Mouse (Mus musculus) limb, embryonic 10.5 days (tissue): Measurements from ENCODE around the gene Slc35b4. TPM values are rescaled to one million over a fixed set of nuclear protein-coding genes. Genes with fewer than 3 reads are reported as not detected.

Experiments used
- DNase-seq: peaks from one replicate; pipeline ENCODE4 v3.0.0-alpha.2; 2017; ENCODE audit warnings: low spot score
- H3K27ac ChIP-seq: fragments of 300-500 bp; sonication (generic); 2 replicates; pipeline ENCODE4 v1.5.1; 2016; ENCODE audit warnings: mild to moderate bottlenecking
- H3K27me3 ChIP-seq: fragments of 300-500 bp; sonication (generic); 2 replicates; pipeline ENCODE4 v1.6.1; 2016; ENCODE audit warnings: low read depth, mild to moderate bottlenecking; ENCODE audit not compliant: poor library complexity, severe bottlenecking
- H3K36me3 ChIP-seq: fragments of 300-500 bp; sonication (generic); 2 replicates; pipeline ENCODE4 v1.6.1; 2016; ENCODE audit warnings: mild to moderate bottlenecking, moderate library complexity
- H3K4me1 ChIP-seq: fragments of 300-500 bp; sonication (generic); 2 replicates; pipeline ENCODE4 v1.6.1; 2016
- H3K4me3 ChIP-seq: fragments of 300-500 bp; sonication (generic); 2 replicates; pipeline ENCODE4 v1.5.1; 2016; ENCODE audit warnings: mild to moderate bottlenecking, moderate library complexity
- H3K9me3 ChIP-seq: fragments of 300-500 bp; sonication (generic); replicated peaks from 2 replicates; pipeline ENCODE4 v1.6.1; 2016; ENCODE audit warnings: mild to moderate bottlenecking
- WGBS: fragments of 180-500 bp; shearing (Covaris S2); methylation state at CpG from one replicate; pipeline ENCODE4 v1.1.7; 2016; 5-methylcytosine and 5-hydroxymethylcytosine counted together
- polyA plus RNA-seq: library from polyadenylated mRNA; unstranded; fragments of >200 nt; fragmentation: Nextera tagmentation; extraction: Ambion mirVana; gene quantifications from 2 replicates; pipeline ENCODE4 v1.2.1, GENCODE M21; 2016

Slc35b4 gene
- polyA plus RNA-seq, 1 experiment from 2014 or later = 40.1 TPM

DNA sequence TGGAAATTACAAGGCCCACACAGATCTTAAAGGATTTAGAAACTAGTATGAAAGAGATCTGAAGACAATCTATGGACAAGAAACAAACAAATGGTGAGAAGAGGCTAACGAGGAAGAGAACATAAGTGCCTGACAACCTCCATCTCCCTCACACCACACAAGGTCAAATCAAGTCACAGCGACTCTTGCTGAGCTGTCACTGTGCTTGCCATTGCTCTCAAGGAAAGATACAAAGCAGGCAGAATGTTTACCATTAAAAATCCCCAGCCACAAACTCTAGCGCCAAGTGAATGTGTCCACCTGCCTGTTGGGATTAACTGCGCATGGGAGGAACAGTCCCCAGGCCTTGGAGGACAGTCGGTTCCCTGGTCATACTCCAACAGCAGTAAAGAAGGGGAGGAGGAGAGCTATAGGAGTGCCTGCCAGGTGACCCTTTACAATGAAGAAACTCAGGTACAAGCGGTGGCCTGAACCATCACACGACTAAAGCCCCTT lies 16.0 kb downstream of the Slc35b4 start:
- no peak overlapping the region for H3K27ac ChIP-seq
- DNase-seq = no peak
- 96% methylated on average over 7 of the region's 7 CpGs for WGBS
- H3K36me3 ChIP-seq = peaks cover 89% of the 10 kb centered on the region
- no peaks in the 10 kb centered on the region for H3K9me3 ChIP-seq
- no peak overlapping the region for H3K4me3 ChIP-seq
- H3K4me1 ChIP-seq = peaks cover 5% of the 10 kb centered on the region; the same call in 1 of the 2 replicates
- H3K27me3 ChIP-seq = no peaks in the 10 kb centered on the region

DNA sequence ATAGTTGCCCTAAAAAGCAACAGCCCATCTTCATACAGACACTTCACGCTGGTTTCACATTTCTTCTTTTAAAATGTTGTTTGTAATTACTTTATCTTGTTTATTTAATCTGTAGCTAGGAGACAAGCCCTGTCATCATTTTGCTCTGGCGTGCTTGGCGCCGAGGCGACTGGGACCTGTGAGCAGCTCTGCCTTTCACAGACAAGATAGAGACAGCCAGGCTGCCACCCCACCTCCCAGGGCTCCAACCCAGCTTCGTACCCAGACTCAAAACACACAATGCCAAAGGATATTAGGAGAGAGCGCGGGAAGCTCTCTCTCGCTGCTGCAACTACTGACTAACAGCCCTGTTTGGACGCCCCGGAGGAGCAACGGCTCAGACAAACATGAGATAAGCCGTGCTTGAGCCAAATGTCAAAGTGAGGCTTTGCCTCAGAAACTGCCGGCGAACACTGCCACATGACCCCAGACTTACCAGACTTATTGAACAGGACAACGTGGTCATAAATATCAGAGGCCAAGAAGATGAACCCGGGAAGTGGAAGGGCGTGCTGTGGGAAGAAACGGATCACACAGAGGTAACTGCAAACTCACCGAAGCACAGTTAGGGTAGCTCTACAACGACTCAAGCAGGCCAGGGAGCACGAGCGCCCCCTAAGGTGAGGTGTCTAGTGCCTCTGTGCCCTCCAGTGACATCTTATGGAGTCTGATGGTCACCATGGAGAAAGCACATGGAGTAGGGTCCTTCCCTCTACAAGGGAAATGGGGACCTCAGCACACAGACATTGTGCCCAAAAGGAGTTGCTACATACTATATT lies 16.7 kb downstream of the Slc35b4 start:
- no peaks in the 10 kb centered on the region for H3K27me3 ChIP-seq
- 86% methylated on average over 23 of the region's 23 CpGs for WGBS
- H3K4me3 ChIP-seq = no peak overlapping the region
- no peak for DNase-seq
- peaks cover 5% of the 10 kb centered on the region; the same call in 1 of the 2 replicates for H3K4me1 ChIP-seq
- no peak overlapping the region for H3K27ac ChIP-seq
- peaks cover 83% of the 10 kb centered on the region for H3K36me3 ChIP-seq
- H3K9me3 ChIP-seq = no peaks in the 10 kb centered on the region

DNA sequence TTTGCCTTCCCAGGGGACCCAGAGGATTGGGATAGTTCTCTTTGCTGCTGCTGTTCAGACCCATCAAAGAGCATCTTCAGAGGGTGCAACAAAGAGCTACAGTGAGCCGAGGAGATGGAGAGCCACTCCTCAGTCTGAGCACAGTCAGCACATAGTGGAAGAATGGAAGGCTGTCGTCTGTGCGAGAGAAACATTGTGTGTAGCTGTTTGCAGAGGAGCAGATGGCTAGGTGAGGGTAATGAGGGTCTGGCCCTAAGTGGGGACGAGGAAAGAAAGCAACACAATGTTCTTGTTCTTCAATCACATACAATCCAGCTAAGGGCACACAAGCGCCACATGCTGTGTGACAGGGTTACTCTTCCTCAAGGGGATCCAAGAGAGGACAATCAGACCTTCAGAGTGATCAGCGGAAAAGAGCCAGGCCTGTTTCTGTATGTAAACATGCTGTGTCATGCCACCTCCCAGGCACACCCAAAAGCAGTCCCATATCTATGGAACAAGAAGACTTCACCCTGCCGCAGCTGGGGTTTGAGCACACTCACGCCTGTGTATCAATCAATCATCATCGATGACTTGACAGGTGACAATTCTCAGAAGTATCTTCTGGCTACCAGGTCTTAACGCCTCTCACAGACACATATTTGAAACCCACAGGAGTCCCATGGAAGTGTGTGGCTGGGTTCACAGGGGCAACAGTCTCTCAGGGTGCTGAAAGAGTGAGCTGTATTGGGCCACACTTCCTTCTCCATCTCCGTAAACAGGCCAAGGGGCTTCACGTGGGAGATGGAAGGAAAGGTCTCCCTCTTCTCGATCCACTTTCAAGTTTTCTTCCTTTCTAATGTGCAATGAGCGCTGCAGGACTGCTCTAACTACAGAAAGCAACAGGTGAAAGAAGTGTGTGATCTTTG lies 19.8 kb downstream of the Slc35b4 start:
- peaks cover 20% of the 10 kb centered on the region for H3K4me1 ChIP-seq
- peaks cover 55% of the 10 kb centered on the region for H3K36me3 ChIP-seq
- no peaks in the 10 kb centered on the region for H3K9me3 ChIP-seq
- no peak for DNase-seq
- no peak overlapping the region for H3K27ac ChIP-seq
- H3K4me3 ChIP-seq = no peak overlapping the region
- 80% methylated on average over 14 of the region's 14 CpGs for WGBS
- H3K27me3 ChIP-seq = no peaks in the 10 kb centered on the region

DNA sequence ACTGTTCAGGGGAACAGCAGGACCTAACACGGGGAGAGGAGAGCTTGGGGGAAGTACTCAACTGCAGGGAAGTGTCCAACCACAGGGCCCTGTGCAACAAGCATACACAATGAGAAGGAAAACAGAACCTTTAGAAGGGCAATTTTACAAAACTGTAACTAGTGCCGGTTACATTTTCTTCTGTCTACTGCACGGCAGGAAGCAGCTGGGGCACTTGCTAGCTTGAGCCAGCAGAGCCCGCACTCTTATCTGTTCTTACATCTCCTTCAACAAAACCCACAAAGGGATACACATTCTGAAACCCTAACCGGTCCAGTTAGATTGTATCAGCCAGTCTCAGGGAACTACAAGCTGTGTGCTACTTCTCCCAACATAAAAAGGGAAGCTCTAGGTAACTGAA lies 20.9 kb downstream of the Slc35b4 start:
- Histone ChIP-seq H3K4me3 (no peak overlapping the region), H3K36me3 (peaks cover 46% of the 10 kb centered on the region), H3K27me3 (no peaks in the 10 kb centered on the region), H3K4me1 (peaks cover 20% of the 10 kb centered on the region), H3K27ac (no peak overlapping the region), H3K9me3 (no peaks in the 10 kb centered on the region)
- 74% methylated on average over 5 of the region's 5 CpGs for WGBS
- no peak for DNase-seq

DNA sequence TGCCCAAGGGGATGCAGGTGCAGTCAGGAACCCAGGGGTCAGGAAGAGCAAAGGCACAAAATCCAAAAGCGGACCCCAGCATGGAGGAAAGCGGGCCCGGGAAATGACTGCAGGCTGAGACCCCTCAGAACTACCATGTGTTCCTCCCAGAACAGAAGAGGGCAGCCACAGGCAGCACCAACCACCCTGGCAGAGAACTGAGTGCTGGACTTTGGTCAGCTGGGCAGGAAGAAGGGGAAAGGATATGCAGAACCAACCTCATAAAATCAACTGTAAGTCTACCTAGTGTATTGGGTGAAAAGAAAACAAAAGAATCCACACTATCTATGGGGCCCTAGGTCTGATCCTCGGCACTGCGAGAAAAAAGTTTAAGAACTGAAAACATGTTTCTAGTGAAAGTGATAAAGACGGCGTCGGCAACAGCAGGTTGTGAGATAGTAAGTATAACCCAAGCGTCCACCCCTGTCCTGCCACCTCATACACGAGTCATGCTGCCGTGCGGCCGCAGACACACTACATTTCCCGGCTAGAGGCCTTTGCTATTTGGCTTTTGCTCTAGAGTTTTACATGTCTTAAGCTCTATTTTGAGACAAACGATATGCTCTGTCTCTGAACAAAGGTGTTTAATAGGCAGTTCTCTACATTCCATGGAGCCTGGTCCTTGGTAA lies 21.6 kb downstream of the Slc35b4 start:
- peaks cover 20% of the 10 kb centered on the region for H3K4me1 ChIP-seq
- peaks cover 38% of the 10 kb centered on the region for H3K36me3 ChIP-seq
- no peak overlapping the region for H3K4me3 ChIP-seq
- no peaks in the 10 kb centered on the region for H3K9me3 ChIP-seq
- no peak for DNase-seq
- no peaks in the 10 kb centered on the region for H3K27me3 ChIP-seq
- WGBS = 95% methylated on average over 15 of the region's 15 CpGs
- H3K27ac ChIP-seq = no peak overlapping the region

DNA sequence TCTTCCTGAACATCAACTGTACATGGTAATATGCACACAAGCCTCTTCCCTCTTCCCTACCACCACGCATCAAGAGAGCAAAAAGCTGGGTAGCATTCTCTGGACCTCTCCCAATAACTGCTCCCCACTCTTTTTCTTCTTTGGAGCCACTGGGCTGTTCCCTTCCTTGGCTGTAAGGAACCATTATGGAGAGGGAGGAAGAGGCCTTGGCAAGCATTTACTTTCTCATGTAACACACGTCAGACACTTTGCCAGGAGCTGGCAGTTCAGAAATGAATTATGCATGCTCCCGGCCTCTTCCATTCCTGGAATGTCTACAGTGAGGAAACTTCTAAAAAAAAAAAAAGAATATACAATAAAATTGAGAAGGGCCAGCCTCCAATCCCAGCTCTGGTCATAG lies 22.7 kb downstream of the Slc35b4 start:
- DNase-seq = no peak
- H3K4me1 ChIP-seq = peaks cover 20% of the 10 kb centered on the region
- H3K27me3 ChIP-seq = no peaks in the 10 kb centered on the region
- WGBS = 76% methylated on average over 3 of the region's 3 CpGs
- H3K36me3 ChIP-seq = peaks cover 28% of the 10 kb centered on the region
- no peaks in the 10 kb centered on the region for H3K9me3 ChIP-seq
- no peak overlapping the region for H3K27ac ChIP-seq
- H3K4me3 ChIP-seq = no peak overlapping the region

DNA sequence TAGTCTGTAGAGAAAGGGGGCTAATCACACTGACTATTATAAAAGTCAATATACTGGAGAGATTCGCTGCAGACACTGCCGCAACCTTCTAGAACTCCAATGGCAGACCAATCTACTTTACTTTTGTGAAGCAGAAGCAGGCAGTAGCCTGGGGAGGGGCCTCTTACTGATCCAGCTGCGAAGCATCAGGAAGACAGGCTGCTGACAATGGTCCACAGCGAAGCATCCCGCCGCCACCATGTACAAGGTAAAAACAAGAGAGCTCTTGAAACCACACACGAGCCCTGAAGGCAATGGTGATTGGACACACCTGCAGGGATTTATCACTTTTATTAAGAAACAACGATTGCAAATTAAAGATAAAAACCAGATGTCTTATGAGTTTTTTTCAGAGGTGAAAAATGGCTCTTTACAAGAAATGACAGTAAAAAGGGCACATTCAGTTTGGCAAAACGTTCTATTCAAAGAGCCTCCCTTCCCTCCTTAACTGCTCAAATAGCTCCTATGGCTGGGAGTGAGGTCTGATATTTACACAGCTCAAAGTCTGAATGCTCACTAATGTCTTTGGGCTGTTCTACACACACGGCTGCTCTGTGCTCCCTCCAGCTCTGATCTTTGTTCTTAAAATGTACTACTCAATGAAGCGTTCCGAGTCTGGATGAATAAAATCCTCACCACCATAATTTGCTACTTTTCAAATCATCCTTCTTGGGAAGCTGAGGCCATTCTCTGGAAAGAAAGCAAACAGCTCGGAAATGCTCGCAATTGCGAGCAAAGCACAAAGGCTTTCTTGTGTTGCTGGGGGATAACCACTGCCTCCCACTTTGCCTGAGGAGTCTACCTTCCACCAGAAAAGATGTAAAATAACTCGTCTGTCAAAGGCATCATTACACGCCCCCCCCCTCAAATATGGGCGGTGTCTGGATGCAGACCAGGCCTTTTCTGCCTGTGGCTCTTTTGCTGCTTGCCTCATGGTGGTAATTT lies 23.6 kb downstream of the Slc35b4 start:
- 79% methylated on average over 18 of the region's 18 CpGs for WGBS
- Histone ChIP-seq H3K36me3 (peaks cover 19% of the 10 kb centered on the region), H3K4me3 (no peak overlapping the region), H3K27ac (no peak overlapping the region), H3K4me1 (peaks cover 20% of the 10 kb centered on the region), H3K27me3 (no peaks in the 10 kb centered on the region), H3K9me3 (no peaks in the 10 kb centered on the region)
- DNase-seq = no peak

DNA sequence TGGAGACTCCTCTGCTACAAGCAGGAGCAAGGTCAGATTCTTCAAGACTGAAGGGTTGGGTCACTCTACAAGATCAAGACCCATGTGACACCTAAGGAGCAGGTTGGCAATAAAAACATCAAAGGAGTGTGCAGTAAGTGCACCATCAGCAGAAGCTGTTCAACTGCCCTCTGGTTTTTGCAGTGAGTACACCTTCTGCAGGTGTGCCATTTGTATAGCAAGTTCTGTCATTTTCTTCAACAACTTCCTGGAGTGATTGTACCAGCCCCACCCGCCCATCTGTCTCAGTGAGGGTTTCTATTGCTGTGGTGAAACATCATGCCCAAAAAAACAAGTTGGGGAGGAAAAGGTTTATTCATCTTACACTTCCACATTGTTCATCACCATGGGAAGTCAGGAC lies 27.1 kb downstream of the Slc35b4 start:
- H3K9me3 ChIP-seq = no peaks in the 10 kb centered on the region
- H3K27ac ChIP-seq = no peak overlapping the region
- H3K4me3 ChIP-seq = no peak overlapping the region
- H3K27me3 ChIP-seq = no peaks in the 10 kb centered on the region
- 85% methylated on average over 1 of the region's 1 CpGs for WGBS
- no peak for DNase-seq
- H3K4me1 ChIP-seq = peaks cover 14% of the 10 kb centered on the region
- H3K36me3 ChIP-seq = no peaks in the 10 kb centered on the region

DNA sequence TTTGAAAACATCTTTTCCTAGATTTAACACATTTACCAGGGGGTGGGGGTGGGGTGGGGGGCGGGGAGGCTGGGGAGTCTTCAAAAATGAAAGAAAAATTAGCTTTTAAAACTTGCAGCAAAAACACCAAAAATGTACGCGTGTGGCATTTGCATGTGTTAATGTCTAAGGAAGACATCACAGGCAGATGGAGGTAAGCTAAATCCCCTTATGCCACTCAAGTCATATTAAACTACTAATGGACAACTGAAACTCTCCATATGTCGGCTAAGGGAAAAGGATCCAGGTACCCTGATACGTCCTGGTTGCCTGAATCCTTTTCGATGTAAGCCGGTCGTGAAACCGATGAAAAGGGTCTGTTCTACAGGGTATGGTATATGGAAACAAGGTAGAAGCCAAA lies 27.8 kb downstream of the Slc35b4 start:
- H3K4me1 ChIP-seq = peaks cover 13% of the 10 kb centered on the region
- DNase-seq = no peak
- no peak overlapping the region for H3K4me3 ChIP-seq
- WGBS = 88% methylated on average over 9 of the region's 9 CpGs
- H3K36me3 ChIP-seq = no peaks in the 10 kb centered on the region
- H3K27me3 ChIP-seq = no peaks in the 10 kb centered on the region
- H3K27ac ChIP-seq = no peak overlapping the region
- no peaks in the 10 kb centered on the region for H3K9me3 ChIP-seq

DNA sequence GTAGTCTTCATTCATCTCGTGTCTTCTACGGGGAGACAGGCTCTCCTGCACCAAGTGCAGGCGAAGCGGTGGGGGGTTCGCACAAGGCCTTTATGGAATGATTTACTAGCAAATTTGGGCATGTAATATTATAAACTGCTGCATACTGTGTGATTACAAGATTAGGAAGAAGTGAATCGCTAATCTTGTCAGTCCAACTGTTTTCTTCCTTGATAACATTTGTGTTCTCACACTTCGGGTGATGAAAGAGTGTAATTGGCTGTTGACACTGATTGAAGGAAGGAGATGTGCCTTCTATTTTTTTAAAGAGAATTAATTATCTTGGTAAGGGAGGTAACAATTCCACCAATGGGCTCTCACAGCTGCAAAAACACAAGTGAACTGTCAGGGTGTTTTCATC lies 28.3 kb downstream of the Slc35b4 start:
- no peak for DNase-seq
- no peak overlapping the region for H3K4me3 ChIP-seq
- H3K4me1 ChIP-seq = peaks cover 9% of the 10 kb centered on the region
- H3K9me3 ChIP-seq = no peaks in the 10 kb centered on the region
- 77% methylated on average over 7 of the region's 7 CpGs for WGBS
- H3K36me3 ChIP-seq = no peaks in the 10 kb centered on the region
- no peak overlapping the region for H3K27ac ChIP-seq
- H3K27me3 ChIP-seq = no peaks in the 10 kb centered on the region

DNA sequence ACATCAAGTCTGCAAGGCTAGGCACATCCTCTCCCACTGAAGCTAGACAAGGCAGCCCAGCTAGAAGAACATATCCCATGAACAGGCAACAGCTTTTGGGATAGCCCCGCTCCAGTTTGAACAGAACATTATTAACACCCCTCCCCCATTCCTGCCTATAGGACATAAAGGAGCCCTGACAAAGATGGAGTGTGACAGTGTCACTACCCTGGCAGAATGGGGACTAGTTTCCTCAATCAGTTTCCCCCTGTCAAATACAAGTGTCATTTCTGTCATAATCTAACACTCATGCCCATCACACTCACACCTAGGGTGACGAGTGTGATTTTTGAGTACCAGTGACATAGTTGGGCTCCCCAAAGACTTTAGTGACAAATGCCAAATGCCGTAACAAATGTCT lies 28.9 kb downstream of the Slc35b4 start:
- H3K27me3 ChIP-seq = no peaks in the 10 kb centered on the region

DNA sequence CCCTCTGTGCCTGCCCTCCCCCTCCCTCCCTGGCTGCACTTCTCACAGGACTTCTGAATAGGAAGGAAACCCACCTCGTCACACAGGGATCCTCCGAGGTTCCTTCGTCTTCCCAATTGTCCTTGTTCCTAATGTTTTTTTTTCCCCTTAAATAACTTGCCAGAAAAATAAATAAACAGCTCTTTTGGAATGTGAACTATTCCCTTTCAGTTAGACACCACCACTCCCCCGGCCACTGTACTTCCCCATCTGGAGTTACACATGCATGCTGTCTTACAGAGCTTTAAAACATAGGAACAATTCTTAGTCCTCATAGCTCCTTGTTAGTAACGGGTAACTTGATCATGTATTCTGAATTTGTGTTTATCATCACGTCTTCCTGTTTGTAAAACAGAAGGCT lies 30.9 kb downstream of the Slc35b4 start:
- no peaks in the 10 kb centered on the region for H3K27me3 ChIP-seq
- peaks cover 6% of the 10 kb centered on the region for H3K4me1 ChIP-seq
- DNase-seq = no peak
- no peak overlapping the region for H3K4me3 ChIP-seq
- no peaks in the 10 kb centered on the region for H3K9me3 ChIP-seq
- WGBS = 80% methylated on average over 6 of the region's 6 CpGs
- no peak overlapping the region for H3K27ac ChIP-seq
- H3K36me3 ChIP-seq = no peaks in the 10 kb centered on the region

More for the DNA sequence above, 28.9 kb downstream of the Slc35b4 start:
- 77% methylated on average over 3 of the region's 3 CpGs for WGBS
- H3K4me3 ChIP-seq = no peak overlapping the region
- no peak overlapping the region for H3K27ac ChIP-seq
- H3K4me1 ChIP-seq = peaks cover 4% of the 10 kb centered on the region
- H3K36me3 ChIP-seq = no peaks in the 10 kb centered on the region
- H3K9me3 ChIP-seq = no peaks in the 10 kb centered on the region
- no peak for DNase-seq
